Mouse (Mus musculus): ENCODE measurements around the gene Lhx4. TPM values are rescaled to one million over a fixed set of nuclear protein-coding genes. Genes with fewer than 3 reads are reported as not detected.

The Lhx4 gene
- total RNA-seq, 1 experiment = 0.13 TPM

DNA sequence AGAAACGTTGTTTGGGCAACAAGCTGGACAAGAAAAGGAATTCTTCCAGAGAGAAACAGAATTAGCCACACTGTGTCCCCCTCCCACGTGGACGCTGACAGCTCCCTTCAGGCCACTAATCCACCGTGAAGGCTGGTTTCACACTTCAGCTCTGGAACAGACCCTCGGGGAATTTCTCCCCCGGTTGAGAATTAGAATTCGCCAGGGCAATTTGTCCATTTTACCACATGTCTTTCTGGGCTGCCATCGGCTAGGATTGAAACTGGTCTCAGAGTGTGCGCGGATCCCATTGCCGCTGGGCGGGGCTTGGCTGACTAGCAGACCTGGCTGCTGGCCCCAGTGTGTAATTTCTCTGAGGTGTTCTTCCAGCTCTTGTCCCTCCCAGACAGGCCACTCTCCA, 7.7 kb upstream of the Lhx4 start:
- TF ChIP-seq ZNF384 (IDR thresholded peaks at IDR 0.05; ENCODE audit: low read depth, low read length) (no peak), MAFK (IDR thresholded peaks at IDR 0.05; ENCODE audit: insufficient read depth, low read depth, low read length) (no peak), CHD2 (IDR thresholded peaks at IDR 0.05; ENCODE audit: low read depth, low read length) (no peak), ZC3H11A (IDR thresholded peaks at IDR 0.05; ENCODE audit: borderline replicate concordance, low read depth, low read length) (no peak), HCFC1 (IDR thresholded peaks at IDR 0.05; ENCODE audit: borderline replicate concordance, insufficient read depth, low read length) (no peak)

DNA sequence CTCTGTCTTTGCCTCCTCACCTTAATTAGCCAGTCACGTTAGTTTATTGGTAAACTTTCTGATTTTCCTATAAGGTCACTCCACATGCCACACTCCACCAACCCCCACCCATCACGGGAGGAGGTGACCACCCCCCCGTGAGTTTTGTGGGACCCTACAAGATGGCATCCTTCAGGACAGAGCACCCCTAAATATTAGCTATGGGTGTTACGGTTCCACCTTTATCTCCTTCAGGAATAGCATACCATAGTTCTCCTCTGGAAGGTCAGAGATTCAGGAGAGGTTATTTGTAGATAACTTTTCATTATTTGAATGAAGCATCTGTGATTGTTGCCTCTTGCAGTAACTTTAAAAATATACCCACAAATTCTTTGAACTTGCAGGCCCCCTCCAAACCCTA, 7.2 kb upstream of the Lhx4 start:
- in situ Hi-C loops (cut with MboI; ENCODE audit: low sequenced_read_pairs in 2 of 2, unreplicated experiment in 2 of 2) = no loop called here
- no peak overlapping the region for H3K4me3 ChIP-seq (ENCODE audit: insufficient read depth in 1 of 2, low read depth in 1 of 2, low read length in 2 of 2, poor library complexity in 1 of 2, severe bottlenecking in 1 of 2)
- no peak for DNase-seq (ENCODE audit: low read depth, low spot score)
- H3K27ac ChIP-seq (ENCODE audit: insufficient read depth, low read depth, low read length, poor library complexity, severe bottlenecking) = no peak overlapping the region
- no peak overlapping the region for H3K9ac ChIP-seq (ENCODE audit: insufficient read depth, low read depth, low read length, poor library complexity, severe bottlenecking)
- H3K9me3 ChIP-seq (ENCODE audit: control insufficient read depth, insufficient read depth, low read depth, low read length) = no peaks in the 10 kb centered on the region
- TF ChIP-seq CHD2 (IDR thresholded peaks at IDR 0.05; ENCODE audit: low read depth, low read length) = no peak
- TF ChIP-seq ZC3H11A (IDR thresholded peaks at IDR 0.05; ENCODE audit: borderline replicate concordance, low read depth, low read length) = no peak
- no peak for TF ChIP-seq ZNF384 (IDR thresholded peaks at IDR 0.05; ENCODE audit: low read depth, low read length)
- TF ChIP-seq HCFC1 (IDR thresholded peaks at IDR 0.05; ENCODE audit: borderline replicate concordance, insufficient read depth, low read length) = no peak
- TF ChIP-seq MAFK (IDR thresholded peaks at IDR 0.05; ENCODE audit: insufficient read depth, low read depth, low read length) = no peak
- H3K4me1 ChIP-seq (ENCODE audit: control insufficient read depth in 2 of 2, insufficient read depth in 2 of 2, low read length in 2 of 2, poor library complexity in 1 of 2) = no peaks in the 10 kb centered on the region
- H3K36me3 ChIP-seq (ENCODE audit: control insufficient read depth, insufficient read depth, low read length, poor library complexity, severe bottlenecking) = no peaks in the 10 kb centered on the region

More for the DNA sequence above, 7.7 kb upstream of the Lhx4 start:
- H3K27ac ChIP-seq (ENCODE audit: insufficient read depth, low read depth, low read length, poor library complexity, severe bottlenecking) = no peak overlapping the region
- no peaks in the 10 kb centered on the region for H3K4me1 ChIP-seq (ENCODE audit: control insufficient read depth in 2 of 2, insufficient read depth in 2 of 2, low read length in 2 of 2, poor library complexity in 1 of 2)
- no peaks in the 10 kb centered on the region for H3K36me3 ChIP-seq (ENCODE audit: control insufficient read depth, insufficient read depth, low read length, poor library complexity, severe bottlenecking)
- DNase-seq (ENCODE audit: low read depth, low spot score) = no peak
- no peaks in the 10 kb centered on the region for H3K9me3 ChIP-seq (ENCODE audit: control insufficient read depth, insufficient read depth, low read depth, low read length)
- no peak overlapping the region for H3K9ac ChIP-seq (ENCODE audit: insufficient read depth, low read depth, low read length, poor library complexity, severe bottlenecking)
- in situ Hi-C loops (cut with MboI; ENCODE audit: low sequenced_read_pairs in 2 of 2, unreplicated experiment in 2 of 2) = no loop called here
- no peak overlapping the region for H3K4me3 ChIP-seq (ENCODE audit: insufficient read depth in 1 of 2, low read depth in 1 of 2, low read length in 2 of 2, poor library complexity in 1 of 2, severe bottlenecking in 1 of 2)

GRCm38 (mm10) chr1:155757621-155758020, 6.1 kb upstream of the Lhx4 start:
- no peak for TF ChIP-seq ZC3H11A (IDR thresholded peaks at IDR 0.05; ENCODE audit: borderline replicate concordance, low read depth, low read length)
- TF ChIP-seq HCFC1 (IDR thresholded peaks at IDR 0.05; ENCODE audit: borderline replicate concordance, insufficient read depth, low read length) = no peak
- TF ChIP-seq ZNF384 (IDR thresholded peaks at IDR 0.05; ENCODE audit: low read depth, low read length) = no peak
- no peak for TF ChIP-seq MAFK (IDR thresholded peaks at IDR 0.05; ENCODE audit: insufficient read depth, low read depth, low read length)
- no peak for TF ChIP-seq CHD2 (IDR thresholded peaks at IDR 0.05; ENCODE audit: low read depth, low read length)
- no peak for DNase-seq (ENCODE audit: low read depth, low spot score)
- no peaks in the 10 kb centered on the region for H3K9me3 ChIP-seq (ENCODE audit: control insufficient read depth, insufficient read depth, low read depth, low read length)
- no peaks in the 10 kb centered on the region for H3K4me1 ChIP-seq (ENCODE audit: control insufficient read depth in 2 of 2, insufficient read depth in 2 of 2, low read length in 2 of 2, poor library complexity in 1 of 2)
- no peak overlapping the region for H3K9ac ChIP-seq (ENCODE audit: insufficient read depth, low read depth, low read length, poor library complexity, severe bottlenecking)
- no peak overlapping the region for H3K27ac ChIP-seq (ENCODE audit: insufficient read depth, low read depth, low read length, poor library complexity, severe bottlenecking)
- no peak overlapping the region for H3K4me3 ChIP-seq (ENCODE audit: insufficient read depth in 1 of 2, low read depth in 1 of 2, low read length in 2 of 2, poor library complexity in 1 of 2, severe bottlenecking in 1 of 2)
- in situ Hi-C loops (cut with MboI; ENCODE audit: low sequenced_read_pairs in 2 of 2, unreplicated experiment in 2 of 2) = no loop called here
- H3K36me3 ChIP-seq (ENCODE audit: control insufficient read depth, insufficient read depth, low read length, poor library complexity, severe bottlenecking) = no peaks in the 10 kb centered on the region

DNA sequence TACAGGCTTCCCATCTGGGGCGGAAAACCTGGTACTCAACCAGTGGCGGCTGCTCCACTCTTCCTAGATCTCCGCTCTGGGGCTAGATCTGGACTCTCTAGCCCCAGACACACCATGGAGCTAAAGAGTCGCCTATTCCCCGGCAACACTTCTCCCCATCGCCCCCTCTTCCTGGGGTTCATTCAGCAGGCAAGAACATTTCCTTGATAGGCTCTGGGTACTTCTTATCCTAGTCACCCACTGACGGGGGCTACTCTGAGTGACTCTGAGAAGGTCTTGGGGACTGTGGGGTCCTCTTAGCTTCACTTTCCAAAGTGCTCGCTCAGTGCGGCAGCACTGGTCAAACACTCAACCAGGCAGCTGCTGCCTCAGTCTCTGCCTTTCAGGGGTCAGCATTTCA, 1.9 kb upstream of the Lhx4 start:
- Histone ChIP-seq H3K4me3 (ENCODE audit: insufficient read depth in 1 of 2, low read depth in 1 of 2, low read length in 2 of 2, poor library complexity in 1 of 2, severe bottlenecking in 1 of 2) (no peak overlapping the region), H3K4me1 (ENCODE audit: control insufficient read depth in 2 of 2, insufficient read depth in 2 of 2, low read length in 2 of 2, poor library complexity in 1 of 2) (no peaks in the 10 kb centered on the region), H3K9me3 (ENCODE audit: control insufficient read depth, insufficient read depth, low read depth, low read length) (no peaks in the 10 kb centered on the region), H3K36me3 (ENCODE audit: control insufficient read depth, insufficient read depth, low read length, poor library complexity, severe bottlenecking) (no peaks in the 10 kb centered on the region), H3K27ac (ENCODE audit: insufficient read depth, low read depth, low read length, poor library complexity, severe bottlenecking) (no peak overlapping the region), H3K9ac (ENCODE audit: insufficient read depth, low read depth, low read length, poor library complexity, severe bottlenecking) (no peak overlapping the region)
- DNase-seq (ENCODE audit: low read depth, low spot score) = no peak
- TF ChIP-seq HCFC1 (IDR thresholded peaks at IDR 0.05; ENCODE audit: borderline replicate concordance, insufficient read depth, low read length) (no peak), MAFK (IDR thresholded peaks at IDR 0.05; ENCODE audit: insufficient read depth, low read depth, low read length) (no peak), ZNF384 (IDR thresholded peaks at IDR 0.05; ENCODE audit: low read depth, low read length) (no peak), ZC3H11A (IDR thresholded peaks at IDR 0.05; ENCODE audit: borderline replicate concordance, low read depth, low read length) (no peak), CHD2 (IDR thresholded peaks at IDR 0.05; ENCODE audit: low read depth, low read length) (no peak)
- in situ Hi-C loops (cut with MboI; ENCODE audit: low sequenced_read_pairs in 2 of 2, unreplicated experiment in 2 of 2) = no loop called here
